Mouse (Mus musculus) C2C12 (cell line): ENCODE measurements around the gene Nbeal2.

Experiments used
- CTCF ChIP-seq: IDR thresholded peaks from one replicate; pipeline ENCODE4 v1.5.1; 2011; ENCODE audit not compliant: control insufficient read depth, insufficient read depth, insufficient read length
- USF1 ChIP-seq: IDR thresholded peaks from one replicate; pipeline ENCODE4 v1.6.1; 2011; ENCODE audit warnings: low read depth, mild to moderate bottlenecking, control low read depth, moderate library complexity

GRCm38 (mm10) chr9:110653655-110654461 is at the start of gene Nbeal2:
- TF ChIP-seq CTCF (peak; percentile 2), USF1 (no peak)
